ENCODE assay signal across 10 mouse cellular contexts in the genomic region with DNA sequence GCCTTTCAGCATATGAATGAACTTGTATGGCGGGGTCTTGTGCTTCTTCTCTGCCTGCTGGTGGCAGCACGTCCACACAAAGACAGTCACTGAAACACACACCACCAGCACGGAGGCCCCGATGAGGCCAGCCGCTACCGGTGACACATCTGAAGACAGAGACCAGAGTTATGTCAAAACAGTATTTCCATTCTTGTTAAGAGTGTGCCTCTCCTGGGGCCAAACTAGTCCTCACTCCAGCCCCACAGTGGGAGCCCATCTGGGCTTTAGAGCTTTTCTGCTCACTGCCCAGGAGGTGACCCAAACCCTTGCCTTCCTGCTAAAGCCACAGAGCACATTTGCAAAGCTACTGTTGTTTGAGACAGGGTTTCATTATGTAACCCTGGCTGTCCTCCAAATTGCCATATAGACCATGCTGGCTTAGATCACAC. TPM values are rescaled to one million over a fixed set of nuclear protein-coding genes. Genes with fewer than 3 reads are reported as not detected.
A peak's percentile ranks its signal among the peaks of the same experiment; 100 is the strongest.
DNase-seq lines count a peak whose midpoint lies in the region; ATAC-seq and TF ChIP-seq lines count a peak whose summit lies in the region.
"Had no signal": no experiment of that assay in that cellular context is flagged by ENCODE, and none has a peak within 500 bp of the region (broad histone marks: within the 10 kb centered on the region; RNA-seq: fewer than 3 reads in every experiment).

No protein-coding gene starts in this region.

- ATAC-seq in hindbrain, postnatal 0 days = no peak
- ATAC-seq: intestine, embryonic 16.5 days had no signal

- H3K9me3 ChIP-seq in MEL (replicated peaks; ENCODE audit: insufficient read depth, low read length) = no peaks in the 10 kb centered on the region
- H3K9me3 ChIP-seq in hindbrain, postnatal 0 days (ENCODE audit: low read length) = no peaks in the 10 kb centered on the region

- WGBS in cerebellum, adult 2 months = 9% methylated on average over 6 of the region's 6 CpGs
- 26% methylated on average over 6 of the region's 6 CpGs for WGBS in hindbrain, postnatal 0 days

- no peak overlapping the region for H3K4me3 ChIP-seq in cerebellum, adult 2 months (replicated peaks; ENCODE audit: insufficient read depth, low read depth, low read length)
- no peak overlapping the region for H3K4me3 ChIP-seq in layer of hippocampus, adult 2 months
- no peak overlapping the region for H3K4me3 ChIP-seq in MEL (ENCODE audit: control insufficient read depth in 1 of 2, insufficient read depth in 1 of 2, low read depth in 2 of 2, low read length in 2 of 2)
- no peak overlapping the region for H3K4me3 ChIP-seq in hindbrain, postnatal 0 days (ENCODE audit: low read length)

- H3K4me1 ChIP-seq in cerebellum, adult 2 months (ENCODE audit: control insufficient read depth, insufficient read depth, low read length) = peaks cover 49% of the 10 kb centered on the region
- H3K4me1 ChIP-seq in MEL (ENCODE audit: control insufficient read depth in 1 of 2, insufficient read depth in 2 of 2, low read length in 2 of 2) = peaks cover 8 to 14% of the 10 kb centered on the region in 2 experiments; a peak in 3 of 4 replicates
- H3K4me1 ChIP-seq in hindbrain, postnatal 0 days (ENCODE audit: insufficient read depth, low read length) = no peaks in the 10 kb centered on the region; the same call in 1 of the 2 replicates

- H3K27ac ChIP-seq in cerebellum, adult 2 months (ENCODE audit: insufficient read depth, low read length) = peak overlapping the region; percentile 39; the same call in 1 of the 2 replicates
- peak overlapping the region; percentile 61 for H3K27ac ChIP-seq in layer of hippocampus, adult 2 months
- no peak overlapping the region for H3K27ac ChIP-seq in MEL (ENCODE audit: control insufficient read depth, low read depth, low read length)
- peak overlapping the region; percentile 45; the same call in 1 of the 2 replicates for H3K27ac ChIP-seq in hindbrain, postnatal 0 days

- H3K4me2 ChIP-seq in hindbrain, postnatal 0 days (ENCODE audit: low read depth, low read length) = no peak overlapping the region

- peaks cover 0 to 13% of the 10 kb centered on the region in 2 experiments; a peak in 2 of 4 replicates for H3K36me3 ChIP-seq in MEL (ENCODE audit: control insufficient read depth in 1 of 2, insufficient read depth in 2 of 2, low read length in 2 of 2)
- H3K36me3 ChIP-seq in hindbrain, postnatal 0 days (ENCODE audit: insufficient read depth, low read length) = peaks cover 23% of the 10 kb centered on the region

- peak; percentile 47 to 65 for DNase-seq in cerebellum, adult 2 months
- DNase-seq in cerebellum, postnatal 10 days = no peak
- DNase-seq in layer of hippocampus, adult 2 months (ENCODE audit: low spot score in 2 of 2) = no peak
- DNase-seq in layer of hippocampus, adult 8-10 months (ENCODE audit: low spot score in 2 of 2) = no peak
- DNase-seq in MEL (ENCODE audit: low read depth, low spot score) = no peak
- DNase-seq in hindbrain, postnatal 0 days (ENCODE audit: low spot score) = peak; percentile 41
- no peak for DNase-seq in frontal cortex, postnatal 36 days (ENCODE audit: low spot score in 2 of 2)
- no peak for DNase-seq in right cerebral cortex, postnatal 4 days
- DNase-seq: lung, postnatal 4 days had no signal

- TF ChIP-seq EP300 in MEL (IDR thresholded peaks at IDR 0.05; ENCODE audit: low read depth in 1 of 2, low read length in 2 of 2) = no peak

- TF ChIP-seq RAD21 in MEL (IDR thresholded peaks at IDR 0.05; ENCODE audit: low read depth, low read length) = peak; percentile 28

- TF ChIP-seq POLR2A in cerebellum, adult 2 months (IDR thresholded peaks at IDR 0.05; ENCODE audit: borderline replicate concordance, insufficient read depth, low read length) = no peak
- no peak for TF ChIP-seq POLR2A in MEL (IDR thresholded peaks at IDR 0.05; ENCODE audit: control insufficient read depth in 1 of 2, insufficient read depth in 1 of 2, low read depth in 1 of 2, low read length in 2 of 2, poor library complexity in 1 of 2)

- no peaks in the 10 kb centered on the region for H3K79me2 ChIP-seq in MEL (ENCODE audit: control insufficient read depth, insufficient read depth, low read length, poor library complexity)

- TF ChIP-seq CTCF in cerebellum, adult 2 months (IDR thresholded peaks at IDR 0.05; ENCODE audit: borderline replicate concordance, insufficient read depth, low read depth, low read length) = peak; percentile 16; the same call in 1 of the 2 replicates
- TF ChIP-seq CTCF in layer of hippocampus, adult 2 months (conservative IDR thresholded peaks at IDR 0.05) = peak; percentile 57
- peak in 2 of 3 experiments; percentile 17 to 31; a peak in 2 of 6 replicates for TF ChIP-seq CTCF in MEL (IDR thresholded peaks at IDR 0.05 in 2 of 3, conservative IDR thresholded peaks at IDR 0.05 in 1 of 3; ENCODE audit: control insufficient read depth in 1 of 3, insufficient read depth in 1 of 3, low read depth in 2 of 3, low read length in 3 of 3, poor library complexity in 1 of 3, severe bottlenecking in 1 of 3)
- TF ChIP-seq CTCF in hindbrain, postnatal 0 days (IDR thresholded peaks at IDR 0.05; ENCODE audit: low read depth) = peak; percentile 35; the same call in 1 of the 2 replicates

- no peak overlapping the region for H3K9ac ChIP-seq in MEL (ENCODE audit: control insufficient read depth, low read depth, low read length, poor library complexity, severe bottlenecking)
- H3K9ac ChIP-seq in hindbrain, postnatal 0 days (replicated peaks; ENCODE audit: low read length) = no peak overlapping the region

- no peaks in the 10 kb centered on the region for H3K27me3 ChIP-seq in cerebellum, adult 2 months (ENCODE audit: control insufficient read depth, insufficient read depth, low read length)
- no peaks in the 10 kb centered on the region; a peak in 1 of 4 replicates for H3K27me3 ChIP-seq in MEL (ENCODE audit: control insufficient read depth in 1 of 2, insufficient read depth in 2 of 2, low read length in 2 of 2)
- H3K27me3 ChIP-seq in hindbrain, postnatal 0 days (ENCODE audit: insufficient read depth, low read length) = no peaks in the 10 kb centered on the region

TF ChIP-seq in MEL, 35 proteins besides CTCF, POLR2A, EP300 and RAD21:
- TF ChIP-seq SMC3 (IDR thresholded peaks at IDR 0.05; ENCODE audit: low read depth, low read length) (0 out of 2 replicates have a peak, but pooled peaks have one; percentile 8), MAZ (IDR thresholded peaks at IDR 0.05; ENCODE audit: low read depth, low read length) (no peak), GABPA (IDR thresholded peaks at IDR 0.05; ENCODE audit: low read depth, low read length) (no peak)
TF ChIP-seq in MEL: peak in this region for 1.

RNA-seq across cellular contexts. Expression of gene Syt11, which starts 12.5 kb away (rescaled TPM):
- polyA plus RNA-seq in cerebellum, adult 2 months (2012; rRNA removed) = 414 and 477 TPM in 2 replicates
- 100 to 1,000 TPM; 473 to 514 TPM for total RNA-seq in layer of hippocampus, adult 2 months (2021)
- total RNA-seq in layer of hippocampus, adult 8-10 months (2022) = 100 to 1,000 TPM; 494 to 515 (median 510) TPM
- total RNA-seq in MEL (2012; rRNA removed) = 0.19 and 0.56 TPM in 2 replicates
- 1 to 10 TPM in 1 of 2 experiments, not detected in 1; 1.4 TPM for polyA plus RNA-seq in MEL (2012; ENCODE audit: insufficient read depth in 1 of 2, insufficient read length in 2 of 2, low read depth in 1 of 2, low replicate concordance in 2 of 2, missing spikeins in 1 of 2)
- 201 and 216 TPM in 2 replicates for total RNA-seq in hindbrain, postnatal 0 days (2014; rRNA removed)
- 265 and 273 TPM in 2 replicates for polyA plus RNA-seq in hindbrain, postnatal 0 days (2015; fragmentation: Nextera tagmentation; extraction: Ambion mirVana)

RNA-seq across cellular contexts. Expression of gene Rit1, which starts 45.8 kb away (rescaled TPM):
- polyA plus RNA-seq in cerebellum, adult 2 months (2012; rRNA removed) = 57.3 and 64.3 TPM in 2 replicates
- 10 to 100 TPM; 40.8 to 44.2 TPM for total RNA-seq in layer of hippocampus, adult 2 months (2021)
- total RNA-seq in layer of hippocampus, adult 8-10 months (2022) = 10 to 100 TPM; 39.5 to 44.0 (median 43.6) TPM
- 28.7 and 38.6 TPM in 2 replicates for total RNA-seq in MEL (2012; rRNA removed)
- 10 to 100 TPM in 1 of 2 experiments, not detected in 1; 34.1 TPM for polyA plus RNA-seq in MEL (2012; ENCODE audit: insufficient read depth in 1 of 2, insufficient read length in 2 of 2, low read depth in 1 of 2, low replicate concordance in 2 of 2, missing spikeins in 1 of 2)
- 55.6 and 76.7 TPM in 2 replicates for total RNA-seq in hindbrain, postnatal 0 days (2014; rRNA removed)
- 68.7 and 69.3 TPM in 2 replicates for polyA plus RNA-seq in hindbrain, postnatal 0 days (2015; fragmentation: Nextera tagmentation; extraction: Ambion mirVana)

Comparison
In these comparisons a context has a peak if more than half of its experiments do, and no peak if none do; other contexts are left out.
1. DNase-seq: peak in cerebellum, adult 2 months (2 of 2) and hindbrain, postnatal 0 days (single experiment); none in cerebellum, postnatal 10 days (0 of 2), layer of hippocampus, adult 2 months (0 of 2), layer of hippocampus, adult 8-10 months (0 of 2), MEL (single experiment), frontal cortex, postnatal 36 days (0 of 2) and right cerebral cortex, postnatal 4 days (single experiment).
2. RNA of gene Syt11, which starts 12.5 kb away (total RNA-seq): 494 to 515 TPM in layer of hippocampus, adult 8-10 months, 473 to 514 TPM in layer of hippocampus, adult 2 months and 201 to 216 TPM in hindbrain, postnatal 0 days; 0.19 to 0.56 TPM in MEL; every median in the first group is over 100 times any median in the second.
3. Peak in every context shown above with its lines, with median percentiles within 50 percentile points of each other: CTCF ChIP-seq.